Mouse (Mus musculus) midbrain, embryonic 10.5 days (tissue): Measurements from ENCODE around the gene Gm38431. TPM values are rescaled to one million over a fixed set of nuclear protein-coding genes. Genes with fewer than 3 reads are reported as not detected.
A peak's percentile ranks its signal among the peaks of the same experiment; 100 is the strongest.

Source experiments
- DNase-seq: peaks from one replicate; pipeline ENCODE4 v3.0.0-alpha.2; 2017; ENCODE audit warnings: low spot score
- H3K27ac ChIP-seq: fragments of 300-500 bp; sonication (generic); replicated peaks from 2 replicates; pipeline ENCODE4 v1.5.1; 2016; ENCODE audit warnings: mild to moderate bottlenecking
- H3K27me3 ChIP-seq: fragments of 300-500 bp; sonication (generic); 2 replicates; pipeline ENCODE4 v1.6.1; 2016; ENCODE audit warnings: low read depth, mild to moderate bottlenecking; ENCODE audit not compliant: poor library complexity, severe bottlenecking
- H3K36me3 ChIP-seq: fragments of 300-500 bp; sonication (generic); 2 replicates; pipeline ENCODE4 v1.6.1; 2016; ENCODE audit warnings: mild to moderate bottlenecking, moderate library complexity
- H3K4me1 ChIP-seq: fragments of 300-500 bp; sonication (generic); 2 replicates; pipeline ENCODE4 v1.6.1; 2016
- H3K4me3 ChIP-seq: fragments of 300-500 bp; sonication (generic); 2 replicates; pipeline ENCODE4 v1.5.1; 2016; ENCODE audit warnings: mild to moderate bottlenecking, moderate library complexity
- H3K9me3 ChIP-seq: fragments of 300-500 bp; sonication (generic); replicated peaks from 2 replicates; pipeline ENCODE4 v1.6.1; 2016; ENCODE audit warnings: mild to moderate bottlenecking
- WGBS: fragments of 180-500 bp; shearing (Covaris S2); methylation state at CpG from one replicate; pipeline ENCODE4 v1.1.7; 2016; 5-methylcytosine and 5-hydroxymethylcytosine counted together
- polyA plus RNA-seq: library from polyadenylated mRNA; unstranded; fragments of >200 nt; fragmentation: Nextera tagmentation; extraction: Ambion mirVana; gene quantifications from 2 replicates; pipeline ENCODE4 v1.2.1, GENCODE M21; 2016

Gene Gm38431
- polyA plus RNA-seq, 1 experiment from 2014 or later: 3.9 TPM

DNA sequence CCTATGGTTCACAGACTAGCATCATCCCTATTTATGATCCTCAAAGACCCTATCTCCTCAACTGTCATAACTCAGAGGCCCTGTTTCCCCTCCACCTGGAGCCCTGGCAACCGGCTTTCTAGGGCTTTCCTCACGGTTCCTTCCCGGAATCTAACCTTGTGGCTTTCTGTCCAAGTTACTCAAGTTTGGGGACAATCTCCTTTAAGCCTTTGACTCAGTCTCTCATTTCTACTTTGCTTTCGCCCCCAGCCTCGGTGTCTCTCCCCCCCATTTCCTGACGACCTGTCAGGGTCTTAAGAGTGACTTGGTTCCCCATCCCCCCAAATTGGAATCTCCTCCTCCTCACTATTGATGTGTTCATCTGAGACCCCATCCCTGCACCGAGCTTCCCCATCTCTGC, 59.3 kb downstream of the Gm38431 start:
- no peak for DNase-seq
- peaks cover 82% of the 10 kb centered on the region for H3K4me1 ChIP-seq
- H3K36me3 ChIP-seq: no peaks in the 10 kb centered on the region
- WGBS: 3% methylated on average over 7 of the region's 7 CpGs
- H3K9me3 ChIP-seq: no peaks in the 10 kb centered on the region
- peak overlapping the region; percentile 58 for H3K4me3 ChIP-seq
- H3K27me3 ChIP-seq: peaks cover 100% of the 10 kb centered on the region
- no peak overlapping the region for H3K27ac ChIP-seq

DNA sequence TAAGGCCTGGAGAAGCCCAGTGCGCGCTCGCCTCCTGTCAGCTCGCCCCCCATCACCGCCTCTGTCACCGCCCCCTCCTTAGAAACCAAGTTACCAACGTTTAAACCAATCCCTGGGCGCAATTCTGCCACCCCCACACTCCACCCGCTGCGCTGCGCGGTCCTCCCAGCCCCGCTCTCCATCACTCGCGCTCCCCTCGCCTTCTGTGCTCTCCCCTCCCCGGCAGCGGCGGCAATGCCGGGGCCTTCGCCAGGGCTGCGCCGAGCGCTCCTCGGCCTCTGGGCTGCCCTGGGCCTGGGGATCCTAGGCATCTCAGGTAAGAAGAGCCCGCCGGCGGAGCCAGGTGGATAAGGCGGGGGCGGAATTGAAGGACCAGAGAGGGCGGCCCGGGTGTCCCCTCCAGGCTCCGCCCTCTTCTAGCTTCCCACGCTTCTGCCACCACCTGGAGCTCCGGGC, 59.9 kb downstream of the Gm38431 start, which contains the start of gene Icam5:
Icam5 (plus strand) TSS at position 178 of the 456 bp plus-strand sequence.
- H3K27me3 ChIP-seq: peaks cover 100% of the 10 kb centered on the region
- H3K36me3 ChIP-seq: no peaks in the 10 kb centered on the region
- WGBS: under 1% methylated on average over 35 of the region's 35 CpGs
- H3K9me3 ChIP-seq: no peaks in the 10 kb centered on the region
- H3K4me3 ChIP-seq: peak within 1 kb of the TSS; percentile 58
- H3K4me1 ChIP-seq: peaks cover 77% of the 10 kb centered on the region
- H3K27ac ChIP-seq: no peak within 1 kb of the TSS
- no peak for DNase-seq

DNA sequence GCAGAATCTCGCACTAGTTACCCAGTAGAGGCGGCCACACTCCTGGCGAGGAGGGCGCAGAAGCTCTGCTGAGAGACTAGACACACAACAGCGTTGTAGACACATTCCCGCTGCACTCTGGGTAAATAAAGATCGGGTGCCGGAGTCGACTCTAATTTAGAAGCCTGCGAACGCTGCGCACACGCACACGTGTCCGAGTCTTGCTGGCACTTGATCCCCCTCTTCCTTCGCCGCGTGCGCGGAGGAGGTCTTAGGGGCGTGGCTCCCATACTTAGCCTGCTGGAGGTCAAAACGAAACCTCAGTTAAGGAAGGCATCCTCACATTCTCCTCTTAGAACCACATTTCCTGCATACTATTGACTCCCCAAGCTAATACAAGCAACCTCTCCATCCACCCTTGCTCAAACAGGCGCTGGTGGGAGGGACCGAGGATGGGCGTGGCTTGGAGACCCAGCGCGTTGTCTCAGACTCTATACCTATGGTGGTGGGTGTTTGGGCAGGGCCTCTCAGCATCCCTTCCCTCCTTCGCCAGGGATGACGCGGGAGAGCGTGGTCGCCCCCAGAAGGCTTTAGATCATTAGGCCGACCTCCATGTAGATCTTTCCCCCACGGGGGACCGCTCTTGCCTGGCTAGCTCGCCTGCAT, 60.4 kb downstream of the Gm38431 start:
- Histone ChIP-seq H3K4me1 (peaks cover 71% of the 10 kb centered on the region), H3K27ac (no peak overlapping the region), H3K9me3 (no peaks in the 10 kb centered on the region), H3K27me3 (peaks cover 100% of the 10 kb centered on the region), H3K4me3 (peak overlapping the region; percentile 58), H3K36me3 (no peaks in the 10 kb centered on the region)
- under 1% methylated on average over 36 of the region's 36 CpGs for WGBS
- DNase-seq: peak; percentile 58

DNA sequence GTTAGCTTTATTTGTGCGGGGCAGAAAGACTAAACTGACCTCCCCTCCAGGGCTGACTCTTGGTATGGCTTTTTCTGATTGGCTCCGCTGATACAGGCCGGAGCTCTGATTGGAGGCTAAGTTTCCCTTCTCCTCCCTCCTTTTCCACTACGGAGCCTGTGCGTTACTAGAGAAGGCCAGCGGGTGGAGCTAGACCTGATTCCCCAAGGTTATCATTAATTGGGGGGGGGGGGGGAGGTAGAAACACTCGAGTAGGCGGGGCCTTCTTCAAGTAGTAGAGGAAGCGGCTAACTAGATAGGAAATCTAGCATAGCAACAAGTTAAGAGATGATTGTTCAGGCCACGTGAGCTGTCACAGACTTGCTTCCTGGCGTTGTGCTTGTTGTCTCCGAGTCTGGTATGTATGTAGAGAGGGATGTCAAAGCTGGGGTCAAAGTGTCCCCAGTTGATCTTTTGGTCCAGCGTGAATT, 61.0 kb downstream of the Gm38431 start:
- peak; percentile 80 for DNase-seq
- Histone ChIP-seq H3K9me3 (no peaks in the 10 kb centered on the region), H3K4me3 (peak overlapping the region; percentile 58), H3K27me3 (peaks cover 100% of the 10 kb centered on the region), H3K4me1 (peaks cover 67% of the 10 kb centered on the region), H3K27ac (no peak overlapping the region), H3K36me3 (no peaks in the 10 kb centered on the region)
- WGBS: under 1% methylated on average over 13 of the region's 13 CpGs

DNA sequence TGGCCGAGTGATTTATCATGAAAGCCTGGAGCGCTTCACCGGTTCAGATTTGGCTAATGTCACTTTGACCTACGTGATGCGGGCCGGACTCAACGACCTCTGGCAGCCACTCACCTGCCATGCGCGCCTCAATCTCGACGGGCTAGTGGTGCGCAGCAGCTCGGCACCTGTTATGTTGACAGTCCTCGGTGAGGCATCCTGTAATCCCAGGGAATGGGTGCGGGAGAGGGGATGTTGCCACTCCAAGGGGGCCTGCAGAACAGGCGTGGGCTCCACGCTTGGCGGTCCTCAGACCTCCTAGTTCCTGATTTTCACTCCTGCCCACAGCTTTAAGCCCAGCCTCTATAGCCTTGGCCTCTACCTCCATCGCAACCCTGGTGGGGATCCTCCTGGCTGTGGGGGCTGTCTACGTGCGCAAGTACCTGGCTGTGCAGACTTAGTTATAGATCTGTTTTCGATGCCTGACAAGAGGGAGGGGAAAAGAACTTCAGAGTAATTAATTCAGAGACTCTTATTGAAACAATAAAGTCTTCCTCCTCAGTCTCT, 61.7 kb downstream of the Gm38431 start:
- Histone ChIP-seq H3K4me1 (peaks cover 61% of the 10 kb centered on the region), H3K9me3 (no peaks in the 10 kb centered on the region), H3K4me3 (peak overlapping the region; percentile 58), H3K27ac (no peak overlapping the region), H3K36me3 (no peaks in the 10 kb centered on the region), H3K27me3 (peaks cover 99% of the 10 kb centered on the region)
- 26% methylated on average over 22 of the region's 22 CpGs for WGBS
- no peak for DNase-seq

DNA sequence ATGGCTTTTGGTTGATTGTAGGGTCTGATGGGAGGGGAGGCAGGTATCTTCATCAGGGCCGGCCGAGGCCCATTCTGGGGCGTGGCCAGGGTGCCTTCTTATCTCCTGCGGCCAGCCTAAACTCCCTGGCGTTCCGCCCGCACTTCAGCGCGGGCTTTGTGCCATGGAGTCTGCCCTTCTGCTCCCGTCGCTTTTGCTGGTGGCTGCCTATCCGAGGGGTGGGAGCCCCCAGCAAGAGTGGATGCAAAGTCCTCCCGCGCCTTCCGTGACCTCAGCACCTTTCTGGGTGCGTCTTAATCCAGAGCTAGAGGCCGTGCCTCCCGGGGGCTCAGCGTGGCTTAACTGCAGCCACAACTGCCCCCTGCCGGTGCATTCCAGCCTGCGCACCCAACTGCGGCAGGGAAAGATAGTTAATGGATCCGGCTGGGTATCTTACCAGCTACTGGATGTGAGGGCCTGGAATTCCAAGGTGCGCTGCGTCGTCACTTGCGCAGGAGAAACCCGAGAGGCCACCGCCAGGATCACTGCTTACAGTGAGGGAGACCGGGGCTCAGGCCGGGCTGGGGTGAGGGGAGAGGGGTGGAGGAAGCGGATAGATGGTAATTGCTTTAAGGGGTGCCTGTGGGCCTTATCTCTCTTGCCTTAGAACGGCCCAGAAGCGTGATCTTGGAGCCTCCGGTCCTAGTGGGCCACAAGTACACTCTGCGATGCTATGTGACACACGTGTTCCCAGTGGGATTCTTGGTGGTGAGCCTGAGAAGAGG, 62.3 kb downstream of the Gm38431 start, which contains the start of gene Icam4:
Icam4 (plus strand) TSS at position 83 of the 764 bp plus-strand sequence.
- peak within 1 kb of the TSS; percentile 58 for H3K4me3 ChIP-seq
- peaks cover 92% of the 10 kb centered on the region for H3K27me3 ChIP-seq
- peak; percentile 84 for DNase-seq
- peak within 1 kb of the TSS; percentile 72 for H3K27ac ChIP-seq
- WGBS: 3% methylated on average over 37 of the region's 37 CpGs
- peaks cover 55% of the 10 kb centered on the region for H3K4me1 ChIP-seq
- H3K9me3 ChIP-seq: no peaks in the 10 kb centered on the region
- no peaks in the 10 kb centered on the region for H3K36me3 ChIP-seq

DNA sequence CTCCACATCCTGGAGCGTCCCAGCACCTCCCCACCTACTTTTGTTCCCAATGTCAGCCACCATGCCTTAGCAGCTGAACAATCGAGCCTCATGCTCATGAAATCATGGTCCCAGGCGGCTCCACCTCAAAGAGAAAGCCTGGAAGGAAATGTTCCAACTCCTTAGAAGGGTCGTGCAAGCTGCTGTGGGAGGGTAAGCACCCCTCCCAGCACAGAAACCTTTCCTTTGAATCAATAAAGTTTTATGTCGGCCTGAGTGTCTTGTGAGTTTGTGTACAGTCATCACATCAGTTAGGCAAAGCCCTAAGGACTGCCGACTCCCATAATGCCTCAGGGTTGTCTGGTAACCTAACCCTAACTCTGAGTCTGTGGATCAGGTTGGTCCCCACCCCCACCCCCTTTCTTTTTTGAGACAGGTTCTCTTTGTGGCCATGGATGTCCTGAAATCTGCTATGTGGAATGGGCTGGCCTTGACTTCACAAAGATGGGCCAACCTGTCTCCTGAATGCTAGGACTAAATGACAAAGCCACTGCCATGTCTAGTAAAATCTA, 63.2 kb downstream of the Gm38431 start:
- H3K4me3 ChIP-seq: no peak overlapping the region
- WGBS: 75% methylated on average over 6 of the region's 6 CpGs

DNA sequence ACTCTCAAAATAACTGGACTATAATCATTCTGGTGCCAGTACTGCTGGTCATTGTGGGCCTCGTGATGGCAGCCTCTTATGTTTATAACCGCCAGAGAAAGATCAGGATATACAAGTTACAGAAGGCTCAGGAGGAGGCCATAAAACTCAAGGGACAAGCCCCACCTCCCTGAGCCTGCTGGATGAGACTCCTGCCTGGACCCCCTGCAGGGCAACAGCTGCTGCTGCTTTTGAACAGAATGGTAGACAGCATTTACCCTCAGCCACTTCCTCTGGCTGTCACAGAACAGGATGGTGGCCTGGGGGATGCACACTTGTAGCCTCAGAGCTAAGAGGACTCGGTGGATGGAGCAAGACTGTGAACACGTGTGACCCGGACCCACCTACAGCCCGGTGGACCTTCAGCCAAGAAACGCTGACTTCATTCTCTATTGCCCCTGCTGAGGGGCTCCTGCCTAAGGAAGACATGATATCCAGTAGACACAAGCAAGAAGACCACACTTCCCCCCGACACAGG, 64.0 kb downstream of the Gm38431 start:
- H3K27me3 ChIP-seq: peaks cover 76% of the 10 kb centered on the region

More for the DNA sequence above, 63.2 kb downstream of the Gm38431 start:
- H3K9me3 ChIP-seq: no peaks in the 10 kb centered on the region
- peaks cover 84% of the 10 kb centered on the region for H3K27me3 ChIP-seq
- DNase-seq: no peak
- no peak overlapping the region; the same call in 1 of the 2 replicates for H3K27ac ChIP-seq
- H3K4me1 ChIP-seq: peaks cover 53% of the 10 kb centered on the region
- no peaks in the 10 kb centered on the region for H3K36me3 ChIP-seq

DNA sequence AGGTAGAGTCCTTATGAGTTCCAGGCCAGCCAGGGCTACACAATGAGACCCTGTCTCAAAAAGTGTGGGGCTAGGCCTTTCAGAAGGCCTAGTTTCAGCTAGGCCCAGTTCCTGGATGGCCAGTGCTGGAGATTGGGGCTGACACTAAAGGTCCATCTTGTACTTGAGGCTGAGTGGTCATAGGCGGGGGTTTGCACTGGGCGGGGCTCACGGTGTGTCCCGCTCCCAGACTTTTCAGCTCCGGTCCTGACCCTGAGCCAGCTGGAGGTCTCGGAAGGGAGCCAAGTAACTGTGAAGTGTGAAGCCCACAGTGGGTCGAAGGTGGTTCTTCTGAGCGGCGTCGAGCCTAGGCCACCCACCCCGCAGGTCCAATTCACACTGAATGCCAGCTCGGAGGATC, 64.9 kb downstream of the Gm38431 start:
- Histone ChIP-seq H3K4me1 (peaks cover 35% of the 10 kb centered on the region), H3K36me3 (no peaks in the 10 kb centered on the region), H3K4me3 (no peak overlapping the region), H3K9me3 (no peaks in the 10 kb centered on the region), H3K27ac (no peak overlapping the region; the same call in 1 of the 2 replicates), H3K27me3 (peaks cover 66% of the 10 kb centered on the region)
- 86% methylated on average over 12 of the region's 12 CpGs for WGBS
- DNase-seq: no peak

More for the DNA sequence above, 64.0 kb downstream of the Gm38431 start:
- Histone ChIP-seq H3K36me3 (no peaks in the 10 kb centered on the region), H3K4me3 (no peak overlapping the region), H3K27ac (no peak overlapping the region), H3K9me3 (no peaks in the 10 kb centered on the region), H3K4me1 (peaks cover 45% of the 10 kb centered on the region)
- no peak for DNase-seq
- 54% methylated on average over 8 of the region's 8 CpGs for WGBS

DNA sequence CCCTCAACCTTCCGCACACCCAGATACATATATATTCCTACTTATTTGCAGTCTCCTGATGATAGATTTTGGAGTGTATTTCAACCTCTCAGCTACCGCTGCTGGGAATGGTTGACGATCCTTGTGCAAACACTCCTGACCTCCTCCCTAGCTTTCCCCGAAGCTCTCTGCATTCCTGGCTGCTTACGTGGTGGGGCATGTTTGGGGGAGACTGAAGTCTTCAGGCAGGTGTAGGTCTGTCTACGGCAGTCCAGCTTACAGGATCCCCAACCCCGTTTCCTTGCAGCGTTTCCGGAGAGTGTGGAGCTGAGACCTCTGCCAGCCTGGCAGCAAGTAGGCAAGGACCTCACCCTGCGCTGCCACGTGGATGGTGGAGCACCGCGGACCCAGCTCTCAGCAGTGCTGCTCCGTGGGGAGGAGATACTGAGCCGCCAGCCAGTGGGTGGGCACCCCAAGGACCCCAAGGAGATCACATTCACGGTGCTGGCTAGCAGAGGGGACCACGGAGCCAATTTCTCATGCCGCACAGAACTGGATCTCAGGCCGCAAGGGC, 66.5 kb downstream of the Gm38431 start:
- no peak overlapping the region for H3K4me3 ChIP-seq
- peaks cover 51% of the 10 kb centered on the region for H3K27me3 ChIP-seq
- H3K4me1 ChIP-seq: peaks cover 20% of the 10 kb centered on the region
- H3K9me3 ChIP-seq: no peaks in the 10 kb centered on the region
- no peak for DNase-seq
- no peak overlapping the region for H3K27ac ChIP-seq
- 69% methylated on average over 19 of the region's 19 CpGs for WGBS
- no peaks in the 10 kb centered on the region for H3K36me3 ChIP-seq

DNA sequence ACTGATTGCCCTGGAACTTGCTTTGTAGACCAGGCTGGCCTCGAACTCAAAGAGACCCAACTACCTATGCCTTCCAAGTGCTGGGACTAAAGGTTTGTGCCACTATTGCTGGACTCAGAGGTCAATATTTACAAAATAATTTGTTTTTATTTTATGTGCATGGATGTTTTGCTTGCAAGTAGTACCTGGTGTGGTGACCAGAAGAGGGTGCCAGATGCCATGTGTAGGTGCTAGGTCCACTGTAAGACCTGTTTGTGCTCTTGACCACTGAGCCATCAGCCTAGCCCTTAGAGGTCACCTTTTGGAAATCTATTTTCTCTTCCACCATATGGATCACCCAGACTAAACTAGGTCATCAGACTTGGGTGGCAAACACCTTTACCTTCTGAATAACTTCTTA, 69.1 kb downstream of the Gm38431 start:
- H3K4me3 ChIP-seq: no peak overlapping the region
- 86% methylated on average over 1 of the region's 1 CpGs for WGBS
- no peaks in the 10 kb centered on the region for H3K36me3 ChIP-seq
- no peak for DNase-seq
- H3K27ac ChIP-seq: no peak overlapping the region
- peaks cover 39% of the 10 kb centered on the region for H3K27me3 ChIP-seq
- no peaks in the 10 kb centered on the region for H3K9me3 ChIP-seq
- H3K4me1 ChIP-seq: peaks cover 3% of the 10 kb centered on the region

DNA sequence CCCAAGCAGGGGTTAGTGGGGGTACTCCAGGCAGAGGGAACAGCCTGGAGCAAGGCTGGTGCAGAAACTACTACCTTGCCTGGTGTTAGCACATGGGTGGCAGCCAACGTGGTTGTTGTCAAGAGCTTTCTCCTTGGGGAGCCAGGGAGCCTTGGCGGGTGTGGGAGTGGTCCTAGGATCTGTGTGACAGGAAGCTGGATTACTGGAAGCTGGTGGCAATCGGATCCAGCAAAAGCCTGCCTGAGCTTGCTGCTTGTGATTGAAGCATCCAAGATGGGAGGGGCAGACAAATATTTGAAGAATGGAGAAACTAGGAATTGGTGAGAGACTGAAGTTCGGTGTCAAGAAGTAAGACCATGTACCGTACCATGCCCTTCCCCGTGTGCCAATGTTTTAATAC, 69.5 kb downstream of the Gm38431 start:
- Histone ChIP-seq H3K4me3 (no peak overlapping the region), H3K36me3 (no peaks in the 10 kb centered on the region), H3K4me1 (no peaks in the 10 kb centered on the region), H3K27me3 (peaks cover 39% of the 10 kb centered on the region), H3K27ac (no peak overlapping the region), H3K9me3 (no peaks in the 10 kb centered on the region)
- WGBS: 66% methylated on average over 6 of the region's 6 CpGs
- no peak for DNase-seq
